Mouse (Mus musculus): ENCODE data around the gene Mybph. TPM values are rescaled to one million over a fixed set of nuclear protein-coding genes. Genes with fewer than 3 reads are reported as not detected.
"Not testable (repeated sequence)": the region's sequence is repeated elsewhere in the genome, so short reads cannot be mapped to it uniquely, and the experiment has no call there.

Gene Mybph
- polyA plus RNA-seq, 1 experiment from 2014 or later = 0.18 TPM

- Histone ChIP-seq H3K4me1 (ENCODE audit: control insufficient read depth, insufficient read depth, low read length) (peaks cover 8% of the 10 kb centered on the region), H3K36me3 (ENCODE audit: control insufficient read depth, insufficient read depth, low read length) (no peaks in the 10 kb centered on the region), H3K27me3 (ENCODE audit: control insufficient read depth, insufficient read depth, low read depth, low read length) (no peaks in the 10 kb centered on the region; the same call in 1 of the 2 replicates), H3K4me2 (ENCODE audit: low read length) (no peak overlapping the region), H3K9ac (ENCODE audit: low read depth, low read length) (no peak overlapping the region), H3K27ac (ENCODE audit: low read length) (no peak overlapping the region), H3K4me3 (ENCODE audit: low read depth, low read length) (no peak overlapping the region), H3K9me3 (replicated peaks; ENCODE audit: control insufficient read depth, low read length, poor library complexity, severe bottlenecking) (no peaks in the 10 kb centered on the region)
- ATAC-seq = no peak
- 68% methylated on average over 8 of the region's 8 CpGs for WGBS
Measured at GRCm38 (mm10) chr1:134241298-134241697, 48.0 kb downstream of the Mybph start.

GRCm38 (mm10) chr1:134242286-134242685 lies 49.0 kb downstream of the Mybph start:
- Histone ChIP-seq H3K4me2 (ENCODE audit: low read length) (no peak overlapping the region), H3K27ac (ENCODE audit: low read length) (no peak overlapping the region), H3K27me3 (ENCODE audit: control insufficient read depth, insufficient read depth, low read depth, low read length) (no peaks in the 10 kb centered on the region; the same call in 1 of the 2 replicates), H3K36me3 (ENCODE audit: control insufficient read depth, insufficient read depth, low read length) (no peaks in the 10 kb centered on the region), H3K9ac (ENCODE audit: low read depth, low read length) (no peak overlapping the region), H3K4me3 (ENCODE audit: low read depth, low read length) (no peak overlapping the region), H3K4me1 (ENCODE audit: control insufficient read depth, insufficient read depth, low read length) (peaks cover 8% of the 10 kb centered on the region), H3K9me3 (replicated peaks; ENCODE audit: control insufficient read depth, low read length, poor library complexity, severe bottlenecking) (no peaks in the 10 kb centered on the region)
- no peak for ATAC-seq
- 62% methylated on average over 2 of the region's 2 CpGs for WGBS

- H3K27me3 ChIP-seq (ENCODE audit: control insufficient read depth, insufficient read depth, low read depth, low read length) = no peaks in the 10 kb centered on the region
- H3K27ac ChIP-seq (ENCODE audit: low read length) = no peak overlapping the region
- 74% methylated on average over 6 of the region's 6 CpGs for WGBS
- H3K4me3 ChIP-seq (ENCODE audit: low read depth, low read length) = no peak overlapping the region
- H3K4me2 ChIP-seq (ENCODE audit: low read length) = no peak overlapping the region; the same call in 1 of the 2 replicates
- H3K9me3 ChIP-seq (replicated peaks; ENCODE audit: control insufficient read depth, low read length, poor library complexity, severe bottlenecking) = no peaks in the 10 kb centered on the region
- peaks cover 8% of the 10 kb centered on the region for H3K4me1 ChIP-seq (ENCODE audit: control insufficient read depth, insufficient read depth, low read length)
- 0 out of 2 replicates have a peak, but pooled peaks have one; percentile 19 for ATAC-seq
- H3K9ac ChIP-seq (ENCODE audit: low read depth, low read length) = no peak overlapping the region
- no peaks in the 10 kb centered on the region for H3K36me3 ChIP-seq (ENCODE audit: control insufficient read depth, insufficient read depth, low read length)
Measured at GRCm38 (mm10) chr1:134243505-134243904, 50.3 kb downstream of the Mybph start.

GRCm38 (mm10) chr1:134243948-134244914 lies 51.0 kb downstream of the Mybph start:
- Histone ChIP-seq H3K27ac (ENCODE audit: low read length) (no peak overlapping the region), H3K27me3 (ENCODE audit: control insufficient read depth, insufficient read depth, low read depth, low read length) (no peaks in the 10 kb centered on the region), H3K9ac (ENCODE audit: low read depth, low read length) (peak overlapping the region; percentile 65), H3K36me3 (ENCODE audit: control insufficient read depth, insufficient read depth, low read length) (no peaks in the 10 kb centered on the region), H3K4me2 (ENCODE audit: low read length) (peak overlapping the region; percentile 54), H3K4me3 (ENCODE audit: low read depth, low read length) (peak overlapping the region; percentile 17), H3K9me3 (replicated peaks; ENCODE audit: control insufficient read depth, low read length, poor library complexity, severe bottlenecking) (no peaks in the 10 kb centered on the region), H3K4me1 (ENCODE audit: control insufficient read depth, insufficient read depth, low read length) (peaks cover 8% of the 10 kb centered on the region)
- WGBS = 22% methylated on average over 35 of the region's 35 CpGs
- peak; percentile 91 for ATAC-seq

- Histone ChIP-seq H3K4me3 (ENCODE audit: low read depth, low read length) (no peak overlapping the region), H3K27me3 (ENCODE audit: control insufficient read depth, insufficient read depth, low read depth, low read length) (no peaks in the 10 kb centered on the region), H3K4me2 (ENCODE audit: low read length) (no peak overlapping the region), H3K9me3 (replicated peaks; ENCODE audit: control insufficient read depth, low read length, poor library complexity, severe bottlenecking) (no peaks in the 10 kb centered on the region), H3K9ac (ENCODE audit: low read depth, low read length) (no peak overlapping the region), H3K27ac (ENCODE audit: low read length) (no peak overlapping the region), H3K4me1 (ENCODE audit: control insufficient read depth, insufficient read depth, low read length) (peaks cover 8% of the 10 kb centered on the region), H3K36me3 (ENCODE audit: control insufficient read depth, insufficient read depth, low read length) (no peaks in the 10 kb centered on the region)
- 0 out of 2 replicates have a peak, but pooled peaks have one; percentile 44 for ATAC-seq
- 79% methylated on average over 14 of the region's 14 CpGs for WGBS
Measured at GRCm38 (mm10) chr1:134245004-134245717, 51.9 kb downstream of the Mybph start.

GRCm38 (mm10) chr1:134246590-134246989 lies 53.3 kb downstream of the Mybph start:
- Histone ChIP-seq H3K36me3 (ENCODE audit: control insufficient read depth, insufficient read depth, low read length) (no peaks in the 10 kb centered on the region), H3K27ac (ENCODE audit: low read length) (no peak overlapping the region), H3K9me3 (replicated peaks; ENCODE audit: control insufficient read depth, low read length, poor library complexity, severe bottlenecking) (no peaks in the 10 kb centered on the region), H3K4me1 (ENCODE audit: control insufficient read depth, insufficient read depth, low read length) (peaks cover 8% of the 10 kb centered on the region), H3K27me3 (ENCODE audit: control insufficient read depth, insufficient read depth, low read depth, low read length) (no peaks in the 10 kb centered on the region), H3K4me2 (ENCODE audit: low read length) (no peak overlapping the region), H3K4me3 (ENCODE audit: low read depth, low read length) (no peak overlapping the region), H3K9ac (ENCODE audit: low read depth, low read length) (no peak overlapping the region)
- WGBS = 53% methylated on average over 4 of the region's 4 CpGs
- ATAC-seq = no peak

- H3K9ac ChIP-seq (ENCODE audit: low read depth, low read length); ATAC-seq; H3K27ac ChIP-seq (ENCODE audit: low read length); H3K36me3 ChIP-seq (ENCODE audit: control insufficient read depth, insufficient read depth, low read length); H3K4me3 ChIP-seq (ENCODE audit: low read depth, low read length); H3K4me2 ChIP-seq (ENCODE audit: low read length); H3K27me3 ChIP-seq (ENCODE audit: control insufficient read depth, insufficient read depth, low read depth, low read length); H3K4me1 ChIP-seq (ENCODE audit: control insufficient read depth, insufficient read depth, low read length); H3K9me3 ChIP-seq (replicated peaks; ENCODE audit: control insufficient read depth, low read length, poor library complexity, severe bottlenecking): not testable (repeated sequence)
- WGBS = 65% methylated on average over 1 of the region's 1 CpGs
Measured at GRCm38 (mm10) chr1:134249681-134250080, 56.4 kb downstream of the Mybph start.
